Mouse (Mus musculus): ENCODE results near the gene Olfr126. TPM values are rescaled to one million over a fixed set of nuclear protein-coding genes. Genes with fewer than 3 reads are reported as not detected.

Olfr126 gene
- polyA plus RNA-seq, 1 experiment, result not detected

GRCm38 (mm10) chr17:37900137-37900536, 52.9 kb downstream of the Olfr126 start, which contains the start of gene Olfr127:
TSS of gene Olfr127 (plus strand) at chr17:37900437.
- TF ChIP-seq POLR2A (IDR thresholded peaks at IDR 0.05; ENCODE audit: insufficient read depth, low read length) (no peak), EP300 (IDR thresholded peaks at IDR 0.05; ENCODE audit: insufficient read depth, low read depth, low read length) (no peak), CTCF (IDR thresholded peaks at IDR 0.05; ENCODE audit: low read depth, low read length) (no peak)
- 0 out of 2 replicates have a peak, but pooled peaks cover 2% of the 10 kb centered on the region for H3K9me3 ChIP-seq (replicated peaks; ENCODE audit: control insufficient read depth, insufficient read depth, low read length, poor library complexity, severe bottlenecking)
- H3K4me1 ChIP-seq (ENCODE audit: control insufficient read depth, insufficient read depth, low read length), result no peaks in the 10 kb centered on the region
- H3K9ac ChIP-seq (ENCODE audit: low read depth, poor library complexity, severe bottlenecking), result no peak within 1 kb of the TSS
- no peak within 1 kb of the TSS for H3K4me3 ChIP-seq (ENCODE audit: low read depth, low read length)
- H3K36me3 ChIP-seq (ENCODE audit: control insufficient read depth, insufficient read depth, low read length, poor library complexity, severe bottlenecking), result no peaks in the 10 kb centered on the region
- no peak within 1 kb of the TSS for H3K27ac ChIP-seq (ENCODE audit: insufficient read depth, low read length)
- no peaks in the 10 kb centered on the region for H3K27me3 ChIP-seq (ENCODE audit: control insufficient read depth, insufficient read depth, low read length, poor library complexity, severe bottlenecking)

Other genes starting within 250 kb of the Olfr126 start
- gene Olfr115, start 220.4 kb upstream of the Olfr126 start, polyA plus RNA-seq (2011; ENCODE audit: insufficient read depth, insufficient read length, low read depth, missing spikeins), result not detected in 2 replicates
- gene Olfr116, start 220.3 kb upstream of the Olfr126 start, polyA plus RNA-seq (2011; ENCODE audit: insufficient read depth, insufficient read length, low read depth, missing spikeins), result not detected in 2 replicates
- not detected in 2 replicates for gene Olfr117, start 183.7 kb upstream of the Olfr126 start, polyA plus RNA-seq (2011; ENCODE audit: insufficient read depth, insufficient read length, low read depth, missing spikeins)
- not detected in 2 replicates for gene Olfr118, start 180.5 kb upstream of the Olfr126 start, polyA plus RNA-seq (2011; ENCODE audit: insufficient read depth, insufficient read length, low read depth, missing spikeins)
- not detected in 2 replicates for gene Olfr119, start 150.9 kb upstream of the Olfr126 start, polyA plus RNA-seq (2011; ENCODE audit: insufficient read depth, insufficient read length, low read depth, missing spikeins)
- gene Olfr120, start 125.7 kb upstream of the Olfr126 start, polyA plus RNA-seq (2011; ENCODE audit: insufficient read depth, insufficient read length, low read depth, missing spikeins), result not detected in 2 replicates
- not detected in 2 replicates for gene Olfr121, start 98.6 kb upstream of the Olfr126 start, polyA plus RNA-seq (2011; ENCODE audit: insufficient read depth, insufficient read length, low read depth, missing spikeins)
- not detected in 2 replicates for gene Olfr122, start 78.9 kb upstream of the Olfr126 start, polyA plus RNA-seq (2011; ENCODE audit: insufficient read depth, insufficient read length, low read depth, missing spikeins)
- gene Olfr123, start 54.0 kb upstream of the Olfr126 start, polyA plus RNA-seq (2011; ENCODE audit: insufficient read depth, insufficient read length, low read depth, missing spikeins), result not detected in 2 replicates
- not detected in 2 replicates for gene Olfr124, start 47.6 kb upstream of the Olfr126 start, polyA plus RNA-seq (2011; ENCODE audit: insufficient read depth, insufficient read length, low read depth, missing spikeins)
- not detected in 2 replicates for gene Olfr125, start 14.5 kb upstream of the Olfr126 start, polyA plus RNA-seq (2011; ENCODE audit: insufficient read depth, insufficient read length, low read depth, missing spikeins)
- 0.46 and 0.50 TPM in 2 replicates for gene Olfr127, start 53.0 kb downstream of the Olfr126 start, polyA plus RNA-seq (2011; ENCODE audit: insufficient read depth, insufficient read length, low read depth, missing spikeins)
- not detected in 2 replicates for gene Olfr128, start 73.1 kb downstream of the Olfr126 start, polyA plus RNA-seq (2011; ENCODE audit: insufficient read depth, insufficient read length, low read depth, missing spikeins)
- not detected in 2 replicates for gene Olfr761, start 105.6 kb downstream of the Olfr126 start, polyA plus RNA-seq (2011; ENCODE audit: insufficient read depth, insufficient read length, low read depth, missing spikeins)
- not detected in 2 replicates for gene Olfr129, start 212.6 kb downstream of the Olfr126 start, polyA plus RNA-seq (2011; ENCODE audit: insufficient read depth, insufficient read length, low read depth, missing spikeins)
- not detected in 2 replicates for gene Olfr130, start 216.4 kb downstream of the Olfr126 start, polyA plus RNA-seq (2011; ENCODE audit: insufficient read depth, insufficient read length, low read depth, missing spikeins)
- gene Olfr131, start 241.2 kb downstream of the Olfr126 start, polyA plus RNA-seq (2011; ENCODE audit: insufficient read depth, insufficient read length, low read depth, missing spikeins), result not detected in 2 replicates